Mouse (Mus musculus) right cerebral cortex, adult 2 months (tissue): ENCODE results near the gene Rassf8.

ENCODE experiments used
- DNase-seq, 2 experiments: peaks; one replicate each; pipeline ENCODE4 v3.0.0; 2021 to 2022; ENCODE audit warnings: low spot score in 2 of 2

Gene Rassf8

GRCm38 (mm10) chr6:145776241-145776640 lies 29.7 kb downstream of the Rassf8 start:
- DNase-seq: no peak

- no peak for DNase-seq
Observed at GRCm38 (mm10) chr6:145779383-145779782, 32.8 kb downstream of the Rassf8 start.

GRCm38 (mm10) chr6:145780180-145780802 lies 33.7 kb downstream of the Rassf8 start:
- no peak for DNase-seq

- DNase-seq: no peak
Observed at GRCm38 (mm10) chr6:145781256-145781655, 34.7 kb downstream of the Rassf8 start.

- no peak for DNase-seq
Observed at GRCm38 (mm10) chr6:145781966-145782365, 35.4 kb downstream of the Rassf8 start.

- DNase-seq: no peak
Observed at GRCm38 (mm10) chr6:145787311-145787710, 40.8 kb downstream of the Rassf8 start.

- no peak for DNase-seq
Observed at GRCm38 (mm10) chr6:145789738-145790137, 43.2 kb downstream of the Rassf8 start.

- no peak for DNase-seq
Observed at GRCm38 (mm10) chr6:145792373-145792772, 45.8 kb downstream of the Rassf8 start.

GRCm38 (mm10) chr6:145793109-145793593 lies 46.6 kb downstream of the Rassf8 start:
- DNase-seq: peak; percentile 68

GRCm38 (mm10) chr6:145794671-145795070 lies 48.1 kb downstream of the Rassf8 start:
- no peak for DNase-seq

- DNase-seq: no peak
Observed at GRCm38 (mm10) chr6:145796191-145797023, 49.9 kb downstream of the Rassf8 start.

GRCm38 (mm10) chr6:145797692-145798091 lies 51.1 kb downstream of the Rassf8 start:
- no peak for DNase-seq

GRCm38 (mm10) chr6:145801796-145802488 lies 55.4 kb downstream of the Rassf8 start:
- no peak for DNase-seq

- DNase-seq: no peak
Observed at GRCm38 (mm10) chr6:145802881-145803280, 56.3 kb downstream of the Rassf8 start.

- DNase-seq: no peak
Observed at GRCm38 (mm10) chr6:145804276-145804675, 57.7 kb downstream of the Rassf8 start.

- no peak for DNase-seq
Observed at GRCm38 (mm10) chr6:145806784-145807183, 60.2 kb downstream of the Rassf8 start.

- DNase-seq: no peak
Observed at GRCm38 (mm10) chr6:145807929-145808328, 61.4 kb downstream of the Rassf8 start.

- no peak for DNase-seq
Observed at GRCm38 (mm10) chr6:145809566-145809965, 63.0 kb downstream of the Rassf8 start.

- no peak for DNase-seq
Observed at GRCm38 (mm10) chr6:145810015-145810414, 63.5 kb downstream of the Rassf8 start.

GRCm38 (mm10) chr6:145811174-145811573 lies 64.6 kb downstream of the Rassf8 start:
- DNase-seq: no peak

GRCm38 (mm10) chr6:145815200-145815599 lies 68.7 kb downstream of the Rassf8 start:
- no peak for DNase-seq

- DNase-seq: no peak
Observed at GRCm38 (mm10) chr6:145819151-145819550, 72.6 kb downstream of the Rassf8 start.
